Mouse (Mus musculus) adrenal gland, adult 8-10 months (tissue): Measurements from ENCODE around the gene Wdr91. TPM values are rescaled to one million over a fixed set of nuclear protein-coding genes. Genes with fewer than 3 reads are reported as not detected.

ENCODE experiments used
- DNase-seq: peaks from one replicate; pipeline ENCODE4 v3.0.0; 2022
- total RNA-seq, 4 experiments: library from RNA; stranded (reverse); gene quantifications; 2 replicates each; pipeline ENCODE4 v1.2.4; 2022

Wdr91 gene
- total RNA-seq, 4 experiments from 2014 or later = 11.2 to 24.0 (median 17.3) TPM

- DNase-seq = peak; percentile 92
These were observed 33.0 kb downstream of the Wdr91 start, which contains the start of gene Cyren for GRCm38 (mm10) chr6:34877509-34878321. TSS of gene Cyren (minus strand) at chr6:34878060.

GRCm38 (mm10) chr6:34876835-34877156, 33.9 kb downstream of the Wdr91 start:
- no peak for DNase-seq

GRCm38 (mm10) chr6:34875966-34876834, 34.5 kb downstream of the Wdr91 start:
- DNase-seq = no peak

GRCm38 (mm10) chr6:34875268-34875761, 35.4 kb downstream of the Wdr91 start:
- no peak for DNase-seq

GRCm38 (mm10) chr6:34874101-34874921, 36.4 kb downstream of the Wdr91 start:
- DNase-seq = no peak

GRCm38 (mm10) chr6:34872871-34873270, 37.8 kb downstream of the Wdr91 start:
- no peak for DNase-seq

- DNase-seq = no peak
These were observed 38.7 kb downstream of the Wdr91 start for GRCm38 (mm10) chr6:34871929-34872328.

GRCm38 (mm10) chr6:34870724-34871123, 40.0 kb downstream of the Wdr91 start:
- DNase-seq = no peak

- no peak for DNase-seq
These were observed 40.5 kb downstream of the Wdr91 start for GRCm38 (mm10) chr6:34870136-34870535.

GRCm38 (mm10) chr6:34869225-34869915, 41.3 kb downstream of the Wdr91 start:
- no peak for DNase-seq

- no peak for DNase-seq
These were observed 42.0 kb downstream of the Wdr91 start for GRCm38 (mm10) chr6:34868507-34869217.

GRCm38 (mm10) chr6:34867995-34868350, 42.7 kb downstream of the Wdr91 start:
- DNase-seq = no peak

GRCm38 (mm10) chr6:34867301-34867994, 43.2 kb downstream of the Wdr91 start:
- DNase-seq = no peak

- DNase-seq = no peak
These were observed 43.9 kb downstream of the Wdr91 start for GRCm38 (mm10) chr6:34866786-34867185.

GRCm38 (mm10) chr6:34865711-34866593, 44.7 kb downstream of the Wdr91 start:
- no peak for DNase-seq

- DNase-seq = no peak
These were observed 45.5 kb downstream of the Wdr91 start for GRCm38 (mm10) chr6:34865213-34865612.

- no peak for DNase-seq
These were observed 46.7 kb downstream of the Wdr91 start for GRCm38 (mm10) chr6:34863786-34864514.

GRCm38 (mm10) chr6:34862791-34863403, 47.8 kb downstream of the Wdr91 start, which contains the start of gene Tmem140:
TSS of gene Tmem140 (plus strand) at chr6:34863146.
- DNase-seq = no peak
